Mouse (Mus musculus) kidney, adult 8-10 months (tissue): ENCODE results near the gene Mybl2.
"Not testable (repeated sequence)": the region's sequence is repeated elsewhere in the genome, so short reads cannot be mapped to it uniquely, and the experiment has no call there.

Experiments
- DNase-seq, 2 experiments: peaks; one replicate each; pipeline ENCODE4 v3.0.0; 2022

Gene Mybl2

GRCm38 (mm10) chr2:163054335-163054840, at the start of gene Mybl2:
Gene Mybl2, plus strand, starts transcription at chr2:163054687.
- peak; percentile 93 to 95 for DNase-seq

DNA sequence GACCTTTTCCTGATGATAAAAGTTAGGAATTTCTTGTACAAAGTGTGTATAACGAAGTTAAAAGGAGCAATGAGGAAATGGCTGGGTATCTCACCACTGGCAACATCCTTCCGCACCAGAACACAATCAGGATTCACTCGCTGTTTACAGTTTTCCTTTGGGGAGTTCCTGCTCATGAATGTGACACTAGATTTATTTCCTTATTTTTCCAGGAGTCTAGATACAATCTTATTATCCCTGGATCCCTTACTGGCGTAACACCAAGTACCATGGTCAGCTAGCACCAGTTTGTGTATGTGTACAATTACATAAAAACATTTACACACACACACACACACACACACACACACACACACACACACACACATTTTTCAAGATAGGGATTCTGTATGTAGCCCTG, 47.2 kb upstream of the Mybl2 start:
- no peak for DNase-seq

GRCm38 (mm10) chr2:163016916-163017743, 37.4 kb upstream of the Mybl2 start, which contains the start of gene Ift52:
Gene Ift52, plus strand, starts transcription at chr2:163017354.
- DNase-seq, result peak; percentile 88 to 93

DNA sequence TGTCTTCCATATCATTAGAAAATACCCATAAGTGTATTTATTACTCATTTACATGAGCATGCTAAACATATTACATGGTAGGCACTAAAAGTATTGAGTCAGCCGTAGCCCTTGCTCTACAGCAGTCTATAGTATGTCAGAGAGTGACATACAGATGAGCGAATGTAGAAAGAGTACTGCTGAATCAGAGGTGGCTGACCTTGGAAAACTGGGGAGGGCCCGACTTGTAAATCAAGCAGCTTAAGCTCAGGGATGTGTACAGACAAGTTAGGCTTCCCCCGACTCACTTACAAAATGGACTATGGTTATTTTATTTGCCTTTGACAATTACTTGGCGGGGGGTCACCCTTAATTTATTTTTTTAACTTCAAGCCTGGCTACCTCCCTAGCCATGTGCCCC, 23.2 kb upstream of the Mybl2 start:
- DNase-seq, result no peak

- no peak for DNase-seq
Measured at GRCm38 (mm10) chr2:163031757-163032156, 22.7 kb upstream of the Mybl2 start.

DNA sequence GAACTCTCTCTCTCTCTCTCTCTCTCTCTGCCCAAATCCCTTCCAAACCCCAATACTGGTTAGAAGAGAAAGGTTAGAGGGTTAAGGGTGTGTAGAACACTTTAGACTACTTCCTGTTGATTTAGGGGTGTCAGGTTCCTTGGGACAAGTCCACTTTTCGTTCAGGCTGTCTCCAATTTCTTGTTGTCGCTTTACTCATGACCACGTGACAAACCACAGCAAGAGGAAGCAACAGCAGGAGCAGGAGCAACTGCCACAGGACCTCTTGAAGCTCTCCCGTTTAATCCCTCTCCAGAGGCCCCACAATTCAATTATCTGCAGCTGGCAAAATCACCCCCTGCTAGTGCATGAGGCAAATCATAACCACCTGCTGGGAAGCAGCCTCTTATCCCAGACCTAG, 21.9 kb upstream of the Mybl2 start:
- no peak for DNase-seq

GRCm38 (mm10) chr2:163039940-163040339, 14.5 kb upstream of the Mybl2 start:
- DNase-seq, result no peak

DNA sequence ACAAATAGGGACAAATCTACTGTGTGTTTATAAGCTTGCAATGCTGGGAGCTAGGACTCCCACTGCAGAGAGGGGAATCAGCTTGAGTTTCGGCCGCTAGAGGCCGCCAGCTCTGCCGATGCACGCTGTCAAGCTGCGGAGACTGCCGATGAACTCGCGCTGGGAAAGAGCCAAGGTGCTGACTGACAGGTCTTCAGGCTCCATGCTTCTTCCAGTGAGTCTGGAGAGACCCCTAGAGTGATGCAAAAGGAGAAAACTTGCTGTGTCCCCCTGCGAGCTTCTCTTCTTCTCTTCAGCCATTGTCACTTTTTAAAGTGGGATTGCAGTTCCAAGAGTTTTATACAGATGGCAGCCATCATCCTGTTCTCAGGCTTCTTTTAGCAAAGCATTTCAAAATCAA, 6.4 kb upstream of the Mybl2 start:
- peak; percentile 38 to 76 for DNase-seq

DNA sequence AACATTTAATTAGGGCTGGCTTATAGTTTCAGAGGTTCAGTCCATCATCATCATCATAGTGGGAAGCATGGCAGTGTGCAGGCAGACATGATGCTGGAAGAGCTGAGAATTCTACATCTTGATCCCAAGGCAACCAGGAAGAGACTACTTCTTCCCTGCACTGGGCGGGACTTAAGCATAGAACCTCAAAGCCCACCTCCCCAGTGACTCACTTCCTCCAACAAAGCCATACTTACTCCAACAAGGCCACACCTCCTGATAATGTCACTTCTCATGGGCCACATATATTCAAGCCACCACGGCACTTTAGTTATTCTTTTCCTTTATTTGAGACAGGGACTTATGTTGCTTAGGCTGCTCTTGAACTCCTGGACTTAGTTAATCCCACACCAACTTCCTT, 5.4 kb upstream of the Mybl2 start:
- DNase-seq, result no peak

DNA sequence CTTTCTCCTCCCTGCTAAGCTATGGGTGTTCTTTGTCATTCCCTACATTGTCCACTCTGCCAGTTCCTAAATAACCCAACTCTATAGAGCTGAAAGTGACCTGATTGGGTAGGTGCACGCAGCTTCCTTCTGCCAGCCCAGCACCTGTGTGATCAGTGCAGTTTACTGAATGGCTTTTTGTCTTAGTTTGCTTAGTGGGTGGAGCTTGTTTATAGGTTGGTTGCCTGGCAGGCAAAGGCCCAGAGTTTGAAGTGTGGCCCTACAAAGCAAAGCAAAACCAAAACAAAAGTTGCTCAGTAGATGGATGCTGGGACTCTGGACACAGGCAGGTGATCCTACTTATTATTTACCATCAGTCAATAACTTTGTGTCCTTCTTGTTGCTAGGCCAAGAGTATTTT, 2.8 kb upstream of the Mybl2 start:
- DNase-seq, result no peak

DNA sequence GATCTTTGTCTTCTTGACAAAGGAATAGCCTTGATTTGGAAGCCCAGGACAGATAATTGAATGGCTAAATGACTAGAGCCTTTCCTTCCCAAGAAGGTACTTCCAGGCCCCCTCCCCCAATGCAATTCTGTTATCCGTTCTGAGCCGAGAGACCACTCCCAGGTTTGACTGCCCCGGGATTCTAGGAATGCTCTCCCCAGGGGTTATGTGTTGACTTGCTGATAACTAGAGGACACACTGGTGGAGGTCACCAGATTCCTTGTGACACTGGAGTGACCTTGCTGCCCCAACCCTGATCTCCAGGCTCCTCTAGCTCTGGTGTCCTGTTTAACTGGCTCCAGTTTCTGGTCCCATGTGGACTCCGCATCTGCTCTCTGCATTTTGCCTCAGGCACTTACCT, 2.4 kb upstream of the Mybl2 start:
- no peak for DNase-seq

DNA sequence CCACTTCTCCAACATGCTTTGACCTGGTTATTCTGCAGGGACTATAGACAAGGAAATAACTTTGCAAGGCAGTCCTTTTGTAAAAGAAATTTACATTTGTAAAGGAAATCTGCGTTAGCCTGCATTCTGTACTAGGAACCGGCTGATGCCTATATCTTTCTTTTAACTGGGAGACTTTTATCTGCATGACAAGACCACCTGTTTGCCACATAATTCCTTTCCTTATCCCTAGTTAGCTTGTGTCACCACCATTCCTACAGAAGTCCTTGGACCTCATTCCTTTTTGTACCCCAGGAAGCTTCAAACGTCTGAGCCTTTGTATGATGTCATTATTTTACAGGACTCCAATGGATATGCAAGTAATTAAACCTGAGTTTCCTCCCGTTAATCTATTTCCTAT, 1.7 kb upstream of the Mybl2 start:
- DNase-seq, result no peak

- DNase-seq, result no peak
Measured at GRCm38 (mm10) chr2:163054891-163055494, 506 bp downstream of the Mybl2 start.

GRCm38 (mm10) chr2:163055715-163056114, 1.2 kb downstream of the Mybl2 start:
- DNase-seq, result no peak

GRCm38 (mm10) chr2:163056584-163056983, 2.1 kb downstream of the Mybl2 start:
- no peak for DNase-seq

- DNase-seq, result not testable (repeated sequence)
Measured at GRCm38 (mm10) chr2:163058981-163059380, 4.5 kb downstream of the Mybl2 start.

DNA sequence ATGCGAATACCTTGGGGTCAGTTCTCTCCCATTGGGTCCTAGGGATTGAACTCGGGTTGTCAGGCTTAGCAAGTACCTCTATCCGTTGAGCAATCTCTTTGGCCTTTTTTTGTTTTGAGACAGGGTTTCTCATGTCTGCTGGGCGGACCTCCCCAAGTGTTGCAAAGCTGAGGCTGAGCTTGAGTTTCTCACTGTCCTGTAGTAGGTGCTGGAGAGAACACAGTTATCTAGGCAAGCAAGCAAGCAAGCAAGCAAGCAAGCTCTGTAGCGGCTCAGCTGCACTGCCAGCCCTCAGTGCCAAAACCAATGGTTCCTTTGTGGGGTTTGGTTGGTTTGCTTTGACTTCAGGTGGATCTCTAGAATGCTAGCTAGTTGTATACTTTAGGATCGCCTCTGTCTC, 6.1 kb downstream of the Mybl2 start:
- DNase-seq, result no peak

DNA sequence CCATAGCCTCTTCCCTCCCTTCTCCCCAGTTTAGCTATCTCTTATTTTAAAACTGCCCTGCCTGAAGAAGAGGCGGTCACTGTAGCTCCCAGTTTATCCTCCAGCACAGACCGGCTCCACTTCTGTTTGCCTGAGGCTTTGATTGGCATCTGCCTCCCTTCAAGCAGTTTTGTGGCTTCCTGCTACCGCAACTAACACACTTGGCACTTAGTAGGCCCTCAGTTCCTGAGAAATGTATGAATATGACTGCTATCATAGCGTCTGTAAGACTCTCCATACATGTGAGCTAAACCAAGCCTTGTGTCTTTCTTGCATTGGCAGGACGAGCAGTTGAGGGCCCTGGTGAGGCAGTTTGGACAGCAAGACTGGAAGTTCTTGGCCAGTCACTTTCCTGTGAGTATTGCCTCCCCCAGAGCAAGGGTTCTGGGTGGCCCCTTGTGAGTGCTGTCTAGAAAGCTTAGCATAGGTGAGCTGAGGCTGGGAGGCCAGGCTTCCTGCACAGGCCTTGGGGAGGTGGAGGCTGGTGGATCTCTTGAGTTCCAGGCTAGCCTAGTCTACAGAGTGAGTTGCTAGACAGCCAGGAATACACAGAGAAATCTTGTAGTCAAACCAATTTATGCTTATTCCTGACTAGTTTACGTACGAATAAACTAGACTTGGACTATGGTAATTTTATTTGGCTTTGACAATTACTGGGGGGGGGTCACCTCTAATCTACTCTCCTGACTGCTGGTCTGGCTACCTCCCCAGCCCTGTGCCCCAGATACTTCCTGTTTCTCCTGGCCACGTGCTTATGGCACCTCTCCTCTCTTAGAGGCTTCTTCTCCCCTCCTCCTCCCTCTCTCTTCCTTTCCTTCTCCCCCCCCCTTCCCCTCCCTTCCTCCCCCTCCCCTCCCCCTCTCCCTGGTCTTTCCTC, 7.0 kb downstream of the Mybl2 start:
- no peak for DNase-seq

- DNase-seq, result no peak
Measured at GRCm38 (mm10) chr2:163062119-163062508, 7.6 kb downstream of the Mybl2 start.

DNA sequence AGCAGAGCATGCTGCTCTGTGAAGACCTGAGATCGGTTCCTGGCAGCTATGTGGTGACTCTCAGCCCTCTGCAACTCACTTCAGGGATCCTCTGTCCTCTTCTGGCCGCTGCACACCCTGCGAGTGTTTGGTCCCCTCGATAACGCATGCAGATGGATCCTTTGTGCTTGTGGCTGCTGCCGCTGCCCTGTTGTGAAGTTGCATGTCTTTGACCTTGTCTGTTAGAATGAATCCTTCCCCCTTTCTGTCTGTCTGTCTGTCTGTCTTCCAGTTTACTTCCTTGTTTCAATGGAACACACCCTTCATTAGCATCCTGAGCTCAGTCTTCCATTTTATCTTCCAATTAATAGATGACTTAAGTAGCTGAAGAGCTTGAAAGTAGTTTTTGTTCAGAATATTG, 11.8 kb downstream of the Mybl2 start:
- no peak for DNase-seq

- DNase-seq, result no peak
Measured at GRCm38 (mm10) chr2:163067233-163067632, 12.7 kb downstream of the Mybl2 start.

DNA sequence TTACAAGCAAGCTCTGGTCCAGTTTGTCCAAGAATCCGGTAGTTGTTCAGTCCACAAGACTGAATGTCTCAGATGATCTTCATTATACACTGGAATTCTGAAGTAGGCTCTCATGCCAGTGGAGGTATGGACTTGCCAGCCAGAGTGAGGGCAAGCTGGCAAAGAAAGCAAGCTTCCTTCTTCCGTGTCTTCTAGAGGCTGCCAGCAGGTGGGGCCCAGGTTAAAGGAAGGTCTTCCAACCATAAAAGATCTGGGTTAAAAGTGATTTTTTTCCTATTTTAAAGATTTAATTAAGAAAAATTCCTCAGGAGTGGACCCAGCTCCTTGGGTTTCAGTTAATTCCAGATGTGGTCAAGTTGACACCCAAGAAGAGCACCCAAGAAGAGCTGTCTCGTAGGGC, 15.7 kb downstream of the Mybl2 start:
- no peak for DNase-seq

DNA sequence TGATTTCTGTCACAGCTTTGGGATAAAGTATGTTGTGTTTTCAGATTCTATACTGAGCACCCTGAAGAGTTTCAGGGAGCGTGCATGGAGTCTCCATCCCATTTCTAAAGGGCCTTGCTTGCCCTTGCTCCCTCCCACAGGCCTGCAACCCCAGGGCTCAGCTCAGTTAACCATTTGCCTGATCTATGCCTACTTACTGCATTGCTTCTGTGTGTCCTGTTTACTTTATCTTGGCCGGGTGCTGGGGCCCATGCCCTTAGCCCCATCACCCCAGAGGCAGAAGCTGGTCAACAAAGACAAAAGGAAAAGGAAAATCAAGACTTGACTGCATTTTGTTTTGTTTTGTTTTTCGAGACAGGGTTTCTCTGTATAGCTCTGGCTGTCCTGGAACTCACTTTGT, 17.1 kb downstream of the Mybl2 start:
- no peak for DNase-seq
